Mouse (Mus musculus): Measurements from ENCODE around the gene Rab5b. TPM values are rescaled to one million over a fixed set of nuclear protein-coding genes. Genes with fewer than 3 reads are reported as not detected.

Gene Rab5b
- polyA plus RNA-seq (2015; fragmentation: Nextera tagmentation; extraction: Ambion mirVana) = 119 and 128 TPM in 2 replicates

GRCm38 (mm10) chr10:128695992-128696807, at the start of gene Rab5b:
Rab5b (minus strand) TSS chr10:128696264.
- H3K9ac ChIP-seq (ENCODE audit: low read depth, low read length) = peak within 1 kb of the TSS; percentile 99
- peak; percentile 99 for ATAC-seq
- under 1% methylated on average over 38 of the region's 40 CpGs for WGBS

GRCm38 (mm10) chr10:128744680-128745601, 48.9 kb upstream of the Rab5b start, which contains the start of gene Dgka:
Dgka (minus strand) TSS chr10:128744855.
- H3K36me3 ChIP-seq (ENCODE audit: control insufficient read depth, insufficient read depth, low read length) = no peaks in the 10 kb centered on the region
- peaks cover 24% of the 10 kb centered on the region for H3K27me3 ChIP-seq (ENCODE audit: control insufficient read depth, insufficient read depth, low read depth, low read length)
- no peak for ATAC-seq
- no peak within 1 kb of the TSS for H3K27ac ChIP-seq (ENCODE audit: low read length)
- WGBS = 25% methylated on average over 18 of the region's 18 CpGs
- H3K4me2 ChIP-seq (ENCODE audit: low read length) = peak within 1 kb of the TSS; percentile 80
- H3K4me3 ChIP-seq (ENCODE audit: low read depth, low read length) = peak within 1 kb of the TSS; percentile 55
- peaks cover 29% of the 10 kb centered on the region for H3K4me1 ChIP-seq (ENCODE audit: control insufficient read depth, insufficient read depth, low read length)
- no peaks in the 10 kb centered on the region for H3K9me3 ChIP-seq (replicated peaks; ENCODE audit: control insufficient read depth, low read length, poor library complexity, severe bottlenecking)
- H3K9ac ChIP-seq (ENCODE audit: low read depth, low read length) = peak within 1 kb of the TSS; percentile 69

More at GRCm38 (mm10) chr10:128695992-128696807, at the start of gene Rab5b:
- Histone ChIP-seq H3K4me2 (ENCODE audit: low read length) (peak within 1 kb of the TSS; percentile 77), H3K36me3 (ENCODE audit: control insufficient read depth, insufficient read depth, low read length) (no peaks in the 10 kb centered on the region), H3K27me3 (ENCODE audit: control insufficient read depth, insufficient read depth, low read depth, low read length) (no peaks in the 10 kb centered on the region), H3K27ac (ENCODE audit: low read length) (peak within 1 kb of the TSS; percentile 98), H3K9me3 (replicated peaks; ENCODE audit: control insufficient read depth, low read length, poor library complexity, severe bottlenecking) (no peaks in the 10 kb centered on the region), H3K4me3 (ENCODE audit: low read depth, low read length) (peak within 1 kb of the TSS; percentile 98), H3K4me1 (ENCODE audit: control insufficient read depth, insufficient read depth, low read length) (peaks cover 12% of the 10 kb centered on the region)

GRCm38 (mm10) chr10:128744211-128744610, 48.1 kb upstream of the Rab5b start:
- Histone ChIP-seq H3K27me3 (ENCODE audit: control insufficient read depth, insufficient read depth, low read depth, low read length) (peaks cover 24% of the 10 kb centered on the region), H3K9me3 (replicated peaks; ENCODE audit: control insufficient read depth, low read length, poor library complexity, severe bottlenecking) (no peaks in the 10 kb centered on the region), H3K27ac (ENCODE audit: low read length) (no peak overlapping the region), H3K9ac (ENCODE audit: low read depth, low read length) (peak overlapping the region; percentile 69), H3K4me1 (ENCODE audit: control insufficient read depth, insufficient read depth, low read length) (peaks cover 22% of the 10 kb centered on the region), H3K36me3 (ENCODE audit: control insufficient read depth, insufficient read depth, low read length) (no peaks in the 10 kb centered on the region), H3K4me2 (ENCODE audit: low read length) (peak overlapping the region; percentile 80), H3K4me3 (ENCODE audit: low read depth, low read length) (peak overlapping the region; percentile 55)
- ATAC-seq = no peak
- WGBS = 12% methylated on average over 8 of the region's 8 CpGs

- peak overlapping the region; percentile 55 for H3K4me3 ChIP-seq (ENCODE audit: low read depth, low read length)
- WGBS = 0% methylated on average over 32 of the region's 37 CpGs
- peak; percentile 19; the same call in 1 of the 2 replicates for ATAC-seq
- H3K4me1 ChIP-seq (ENCODE audit: control insufficient read depth, insufficient read depth, low read length) = peaks cover 19% of the 10 kb centered on the region
- no peak overlapping the region for H3K27ac ChIP-seq (ENCODE audit: low read length)
- H3K9me3 ChIP-seq (replicated peaks; ENCODE audit: control insufficient read depth, low read length, poor library complexity, severe bottlenecking) = no peaks in the 10 kb centered on the region
- H3K4me2 ChIP-seq (ENCODE audit: low read length) = peak overlapping the region; percentile 80
- H3K36me3 ChIP-seq (ENCODE audit: control insufficient read depth, insufficient read depth, low read length) = no peaks in the 10 kb centered on the region
- peaks cover 24% of the 10 kb centered on the region for H3K27me3 ChIP-seq (ENCODE audit: control insufficient read depth, insufficient read depth, low read depth, low read length)
- peak overlapping the region; percentile 69 for H3K9ac ChIP-seq (ENCODE audit: low read depth, low read length)
Measured at GRCm38 (mm10) chr10:128743791-128744191, 47.7 kb upstream of the Rab5b start.

- H3K4me2 ChIP-seq (ENCODE audit: low read length) = peak overlapping the region; percentile 80
- H3K9me3 ChIP-seq (replicated peaks; ENCODE audit: control insufficient read depth, low read length, poor library complexity, severe bottlenecking) = no peaks in the 10 kb centered on the region
- peak overlapping the region; percentile 69 for H3K9ac ChIP-seq (ENCODE audit: low read depth, low read length)
- H3K4me3 ChIP-seq (ENCODE audit: low read depth, low read length) = peak overlapping the region; percentile 55
- WGBS = 8% methylated on average over 7 of the region's 7 CpGs
- no peaks in the 10 kb centered on the region for H3K36me3 ChIP-seq (ENCODE audit: control insufficient read depth, insufficient read depth, low read length)
- no peak for ATAC-seq
- peaks cover 24% of the 10 kb centered on the region for H3K27me3 ChIP-seq (ENCODE audit: control insufficient read depth, insufficient read depth, low read depth, low read length)
- peaks cover 19% of the 10 kb centered on the region for H3K4me1 ChIP-seq (ENCODE audit: control insufficient read depth, insufficient read depth, low read length)
- no peak overlapping the region for H3K27ac ChIP-seq (ENCODE audit: low read length)
Measured at GRCm38 (mm10) chr10:128743235-128743634, 47.2 kb upstream of the Rab5b start.

- H3K27ac ChIP-seq (ENCODE audit: low read length) = no peak overlapping the region
- H3K9ac ChIP-seq (ENCODE audit: low read depth, low read length) = no peak overlapping the region
- peaks cover 19% of the 10 kb centered on the region for H3K4me1 ChIP-seq (ENCODE audit: control insufficient read depth, insufficient read depth, low read length)
- no peak overlapping the region; the same call in 1 of the 2 replicates for H3K4me3 ChIP-seq (ENCODE audit: low read depth, low read length)
- no peak overlapping the region; the same call in 1 of the 2 replicates for H3K4me2 ChIP-seq (ENCODE audit: low read length)
- H3K27me3 ChIP-seq (ENCODE audit: control insufficient read depth, insufficient read depth, low read depth, low read length) = peaks cover 24% of the 10 kb centered on the region
- H3K36me3 ChIP-seq (ENCODE audit: control insufficient read depth, insufficient read depth, low read length) = no peaks in the 10 kb centered on the region
- no peak for ATAC-seq
- no peaks in the 10 kb centered on the region for H3K9me3 ChIP-seq (replicated peaks; ENCODE audit: control insufficient read depth, low read length, poor library complexity, severe bottlenecking)
- 51% methylated on average over 4 of the region's 4 CpGs for whole genome bisulfite sequencing
Measured at GRCm38 (mm10) chr10:128742616-128743015, 46.6 kb upstream of the Rab5b start.

GRCm38 (mm10) chr10:128740296-128740695, 44.2 kb upstream of the Rab5b start:
- H3K4me2 ChIP-seq (ENCODE audit: low read length) = no peak overlapping the region
- 71% methylated on average over 2 of the region's 2 CpGs for WGBS
- peaks cover 16% of the 10 kb centered on the region for H3K4me1 ChIP-seq (ENCODE audit: control insufficient read depth, insufficient read depth, low read length)
- no peaks in the 10 kb centered on the region for H3K9me3 ChIP-seq (replicated peaks; ENCODE audit: control insufficient read depth, low read length, poor library complexity, severe bottlenecking)
- peaks cover 22% of the 10 kb centered on the region for H3K27me3 ChIP-seq (ENCODE audit: control insufficient read depth, insufficient read depth, low read depth, low read length)
- no peak overlapping the region for H3K9ac ChIP-seq (ENCODE audit: low read depth, low read length)
- ATAC-seq = no peak
- no peaks in the 10 kb centered on the region for H3K36me3 ChIP-seq (ENCODE audit: control insufficient read depth, insufficient read depth, low read length)
- H3K27ac ChIP-seq (ENCODE audit: low read length) = no peak overlapping the region
- no peak overlapping the region for H3K4me3 ChIP-seq (ENCODE audit: low read depth, low read length)

- Histone ChIP-seq H3K36me3 (ENCODE audit: control insufficient read depth, insufficient read depth, low read length) (no peaks in the 10 kb centered on the region), H3K4me1 (ENCODE audit: control insufficient read depth, insufficient read depth, low read length) (no peaks in the 10 kb centered on the region), H3K27ac (ENCODE audit: low read length) (no peak overlapping the region), H3K9ac (ENCODE audit: low read depth, low read length) (no peak overlapping the region), H3K27me3 (ENCODE audit: control insufficient read depth, insufficient read depth, low read depth, low read length) (peaks cover 13% of the 10 kb centered on the region), H3K4me3 (ENCODE audit: low read depth, low read length) (0 out of 2 replicates have a peak overlapping the region, but pooled peaks have one; percentile 15), H3K4me2 (ENCODE audit: low read length) (peak overlapping the region; percentile 34), H3K9me3 (replicated peaks; ENCODE audit: control insufficient read depth, low read length, poor library complexity, severe bottlenecking) (0 out of 2 replicates have a peak, but pooled peaks cover 2% of the 10 kb centered on the region)
- ATAC-seq = no peak
- 6% methylated on average over 15 of the region's 15 CpGs for WGBS
Measured at GRCm38 (mm10) chr10:128737435-128737834, 41.4 kb upstream of the Rab5b start.
